Mouse (Mus musculus) urinary bladder, postnatal 4 days (tissue): Measurements from ENCODE around the gene Egflam.

Experiments
- DNase-seq, 2 experiments: peaks; one replicate each; pipeline ENCODE4 v3.0.0; 2021 to 2022; ENCODE audit warnings: low spot score in 2 of 2

Gene Egflam

DNA sequence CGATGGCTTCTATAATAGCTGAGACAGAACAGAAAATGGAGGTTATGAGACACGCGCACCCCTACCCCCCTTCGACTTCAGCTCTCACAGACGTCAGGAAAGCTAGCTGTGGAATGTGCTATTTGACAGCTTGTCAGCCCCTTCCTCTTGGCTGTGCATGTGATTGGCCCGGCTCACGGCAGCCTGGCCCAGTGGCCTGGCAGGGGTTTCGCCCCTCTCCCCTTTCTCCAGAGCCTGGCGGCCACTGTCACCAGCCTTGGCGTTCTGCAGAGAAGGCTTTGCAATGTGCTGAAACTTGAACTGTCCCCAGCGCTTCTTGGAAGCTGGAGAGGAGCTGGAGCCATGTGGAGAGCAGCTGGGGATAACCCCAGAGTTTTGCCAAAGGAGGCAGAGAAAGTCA, 175.4 kb downstream of the Egflam start:
- no peak for DNase-seq

DNA sequence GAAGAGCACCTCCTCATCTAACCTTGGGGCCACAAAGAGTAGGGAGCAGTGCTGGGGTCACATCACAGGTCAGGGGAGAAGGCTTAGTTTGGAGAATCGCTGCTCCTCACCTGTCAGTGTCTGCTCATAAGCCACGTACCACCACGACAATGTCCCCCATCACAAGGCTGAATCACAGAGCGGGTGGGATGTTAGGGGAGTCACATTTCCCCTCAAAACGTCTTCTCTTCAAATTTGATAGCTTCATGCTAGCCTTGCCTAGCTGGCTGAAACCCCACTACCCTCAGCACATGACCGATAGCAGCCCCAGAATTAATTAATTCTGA, 181.0 kb downstream of the Egflam start:
- no peak for DNase-seq

DNA sequence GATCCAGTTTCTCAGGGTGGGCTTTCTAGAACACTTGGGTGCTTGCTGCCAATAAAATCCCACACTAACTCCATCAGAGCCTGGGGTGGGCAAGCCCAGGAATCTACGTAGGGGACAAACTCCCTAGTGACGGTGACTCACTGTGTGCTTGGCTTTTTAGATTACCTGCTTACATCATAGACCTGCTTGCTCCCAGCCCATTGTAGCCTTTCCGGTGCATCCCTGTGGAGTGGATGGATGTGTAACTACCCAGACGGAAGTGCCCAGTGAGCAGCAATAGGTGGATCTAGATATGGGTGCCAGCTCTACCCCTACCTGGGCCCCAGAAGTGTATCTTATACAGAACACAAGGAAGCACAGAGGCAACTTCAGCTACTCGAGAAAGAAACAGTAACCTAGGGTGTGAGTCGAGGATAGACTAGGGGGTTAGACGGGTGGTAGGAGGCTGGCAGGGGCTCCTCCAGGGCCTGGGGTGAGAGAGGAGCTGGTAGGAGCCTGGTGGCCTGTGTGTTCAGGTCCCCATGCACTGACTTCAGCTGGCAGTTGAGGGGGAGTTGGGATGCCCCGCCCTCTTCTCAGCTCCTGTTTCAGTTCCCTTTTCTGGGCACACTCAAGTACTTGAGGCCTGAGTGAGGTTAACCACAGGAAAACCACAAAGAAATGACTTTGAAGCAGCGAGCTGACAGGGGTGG, 181.5 kb downstream of the Egflam start:
- no peak for DNase-seq

DNA sequence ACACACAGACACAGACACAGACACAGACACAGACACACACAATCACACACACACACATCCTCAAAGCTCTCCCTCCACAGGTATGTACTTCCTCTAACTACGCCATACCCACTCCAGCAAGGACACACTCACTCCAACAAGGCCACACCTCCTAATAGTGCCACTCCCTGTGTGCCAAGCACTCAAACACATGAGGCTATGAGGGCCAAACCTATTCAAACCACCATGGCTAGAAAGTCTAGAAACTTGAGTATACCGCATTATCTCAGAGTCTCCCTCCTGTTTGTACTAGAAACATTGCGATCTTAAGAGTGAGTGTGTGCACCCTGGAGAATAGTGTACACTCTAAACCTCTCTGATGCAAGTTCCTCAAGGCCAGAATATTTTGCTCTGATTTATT, 182.3 kb downstream of the Egflam start:
- DNase-seq, result no peak

DNA sequence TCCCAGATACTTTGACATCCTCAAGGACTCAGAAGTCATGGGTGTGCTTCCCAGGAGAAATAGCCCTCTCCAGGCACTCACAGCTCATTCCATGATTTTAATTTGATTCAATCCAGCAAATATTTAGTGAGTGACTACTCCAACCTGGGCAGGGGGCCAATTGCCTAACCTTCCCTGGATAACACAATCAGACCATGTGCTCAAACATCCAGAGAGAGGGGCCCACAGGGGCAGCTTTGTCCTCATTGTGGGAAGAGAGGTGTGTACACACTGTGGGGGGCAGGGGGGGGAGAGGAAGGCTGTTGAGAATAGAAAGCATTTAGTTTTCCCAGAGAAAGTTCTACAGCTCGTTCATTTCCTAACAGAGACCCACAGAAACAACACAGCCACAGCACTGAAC, 184.5 kb downstream of the Egflam start:
- DNase-seq, result peak in 1 of 2 experiments; percentile 38

DNA sequence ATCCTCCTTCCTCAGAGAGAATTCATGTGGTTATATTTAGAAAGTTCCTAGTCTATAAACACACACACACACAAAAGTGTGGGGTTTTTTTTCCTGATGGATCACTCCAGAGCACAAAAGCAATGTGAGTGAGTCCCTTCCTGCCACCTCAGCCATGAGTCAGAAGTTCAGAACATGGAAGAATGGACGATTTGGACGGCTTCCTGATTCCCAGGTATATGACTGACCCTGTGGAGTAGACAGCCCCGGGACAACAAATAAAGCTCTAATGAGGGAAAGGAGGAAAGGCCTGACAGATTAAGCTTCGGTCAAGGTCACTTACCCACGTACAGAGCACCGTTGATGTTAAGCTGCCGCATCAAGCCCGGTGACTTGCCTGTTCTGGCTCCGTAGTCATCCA, 190.0 kb downstream of the Egflam start:
- no peak for DNase-seq

DNA sequence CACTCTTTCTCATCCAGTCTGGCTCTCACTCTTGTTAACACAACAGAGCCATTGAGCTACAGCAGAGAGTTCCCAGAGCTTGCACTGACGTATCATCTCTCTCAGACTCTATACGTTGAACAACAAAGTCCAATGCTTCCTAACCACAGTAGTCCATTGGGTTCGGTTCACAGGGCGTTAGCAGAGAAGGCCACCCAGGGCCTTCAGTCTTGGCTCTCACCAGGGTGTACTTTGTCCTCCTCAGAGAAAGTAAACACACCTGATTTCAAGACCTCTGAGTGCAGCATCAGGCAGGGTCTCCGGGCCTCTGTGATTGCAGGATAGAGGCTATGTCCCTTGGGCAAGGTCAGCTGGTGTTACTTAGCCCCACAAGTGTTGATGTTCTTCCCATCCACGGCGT, 190.9 kb downstream of the Egflam start:
- DNase-seq, result no peak

DNA sequence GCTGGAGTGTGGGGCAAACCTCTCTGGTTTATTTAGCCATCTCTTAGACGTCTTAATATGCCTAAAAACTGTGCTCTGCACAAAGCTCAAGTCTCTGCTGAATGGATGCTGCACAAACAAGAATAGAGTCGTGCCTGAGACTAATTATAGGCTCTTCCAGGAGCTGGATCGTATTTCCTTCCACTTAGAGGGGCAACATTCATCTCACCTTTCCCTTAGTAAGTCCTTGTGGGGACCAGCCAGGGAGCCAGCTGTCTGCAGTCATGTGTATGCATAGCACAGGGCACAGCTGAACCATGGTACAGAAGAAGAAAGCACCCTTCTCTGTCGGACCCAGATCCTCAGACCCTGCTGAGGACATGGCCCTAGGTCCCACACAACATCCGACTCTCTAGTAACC, 192.1 kb downstream of the Egflam start:
- no peak for DNase-seq

DNA sequence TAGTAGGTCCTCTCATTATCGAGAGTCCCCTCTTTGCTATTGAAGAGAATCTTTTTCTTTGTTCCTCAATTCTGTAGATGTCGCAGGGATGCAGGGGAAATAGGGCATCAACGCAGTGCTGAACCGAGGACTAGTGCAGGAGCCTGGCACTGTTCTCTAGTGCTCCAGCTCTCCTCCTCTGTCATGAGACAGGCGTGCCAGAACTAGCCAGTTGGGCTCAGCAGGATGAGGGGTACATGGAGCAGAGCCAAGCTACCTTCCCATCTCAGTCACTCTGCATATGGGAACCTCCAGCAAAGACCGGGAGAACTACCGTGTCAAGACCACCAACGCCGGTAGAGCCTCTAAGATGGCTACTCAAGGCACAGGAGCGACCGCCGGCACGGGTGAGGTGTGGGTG, 193.3 kb downstream of the Egflam start:
- no peak for DNase-seq

DNA sequence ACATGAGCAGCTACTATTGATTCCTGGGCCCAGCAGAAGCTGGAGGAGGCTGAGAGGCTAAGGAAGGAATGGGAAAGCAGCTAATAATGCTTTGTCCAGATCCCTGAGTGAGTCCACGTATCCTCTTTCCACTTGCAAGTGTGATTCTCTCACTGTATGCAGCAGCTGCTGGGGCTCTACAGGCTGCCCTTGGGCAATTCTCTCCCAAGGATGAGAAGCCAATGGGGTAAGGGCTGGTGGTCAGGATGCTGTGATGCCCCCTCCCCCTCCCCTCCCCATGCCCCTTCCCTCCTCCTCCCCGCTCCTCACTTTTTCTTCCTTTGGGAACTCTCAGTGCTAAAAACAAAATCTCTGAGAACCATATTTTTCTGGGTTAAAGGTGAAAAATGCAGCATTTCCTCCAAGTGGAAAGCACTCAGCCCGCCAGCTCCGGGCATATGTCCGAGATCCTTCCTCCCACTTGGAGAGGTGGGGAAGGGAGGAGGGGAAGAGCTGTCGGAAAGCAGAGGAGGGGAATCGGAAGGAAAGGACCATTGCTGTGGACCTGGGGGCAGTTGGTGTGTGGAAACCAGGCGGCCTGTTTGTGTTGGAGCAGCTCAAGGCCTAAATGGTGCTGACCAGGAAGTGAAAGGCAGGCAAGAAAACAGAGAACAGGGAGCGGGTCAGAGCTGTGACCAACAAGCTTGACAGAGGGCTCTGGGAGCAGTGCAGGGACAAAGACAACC, 194.4 kb downstream of the Egflam start:
- DNase-seq, result peak; percentile 73 to 75

DNA sequence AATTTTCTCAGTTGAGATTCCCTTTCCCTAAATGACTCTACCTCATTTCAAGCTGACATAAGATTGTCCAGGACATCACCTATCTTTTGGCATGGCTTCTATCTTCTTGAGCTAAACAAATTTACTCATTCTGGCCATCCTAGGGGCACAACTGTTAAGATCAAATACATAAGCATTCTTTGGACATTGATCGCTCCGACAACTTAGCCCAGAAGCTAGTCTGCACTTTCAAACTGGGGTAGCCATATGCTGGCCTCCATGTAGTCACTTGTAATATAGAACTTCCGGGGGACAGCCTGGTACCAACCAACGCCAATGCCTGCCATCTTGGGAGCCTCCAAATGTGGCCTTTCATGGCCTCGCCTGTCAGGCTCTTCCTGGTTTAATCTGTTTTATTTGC, 195.2 kb downstream of the Egflam start:
- DNase-seq, result no peak

DNA sequence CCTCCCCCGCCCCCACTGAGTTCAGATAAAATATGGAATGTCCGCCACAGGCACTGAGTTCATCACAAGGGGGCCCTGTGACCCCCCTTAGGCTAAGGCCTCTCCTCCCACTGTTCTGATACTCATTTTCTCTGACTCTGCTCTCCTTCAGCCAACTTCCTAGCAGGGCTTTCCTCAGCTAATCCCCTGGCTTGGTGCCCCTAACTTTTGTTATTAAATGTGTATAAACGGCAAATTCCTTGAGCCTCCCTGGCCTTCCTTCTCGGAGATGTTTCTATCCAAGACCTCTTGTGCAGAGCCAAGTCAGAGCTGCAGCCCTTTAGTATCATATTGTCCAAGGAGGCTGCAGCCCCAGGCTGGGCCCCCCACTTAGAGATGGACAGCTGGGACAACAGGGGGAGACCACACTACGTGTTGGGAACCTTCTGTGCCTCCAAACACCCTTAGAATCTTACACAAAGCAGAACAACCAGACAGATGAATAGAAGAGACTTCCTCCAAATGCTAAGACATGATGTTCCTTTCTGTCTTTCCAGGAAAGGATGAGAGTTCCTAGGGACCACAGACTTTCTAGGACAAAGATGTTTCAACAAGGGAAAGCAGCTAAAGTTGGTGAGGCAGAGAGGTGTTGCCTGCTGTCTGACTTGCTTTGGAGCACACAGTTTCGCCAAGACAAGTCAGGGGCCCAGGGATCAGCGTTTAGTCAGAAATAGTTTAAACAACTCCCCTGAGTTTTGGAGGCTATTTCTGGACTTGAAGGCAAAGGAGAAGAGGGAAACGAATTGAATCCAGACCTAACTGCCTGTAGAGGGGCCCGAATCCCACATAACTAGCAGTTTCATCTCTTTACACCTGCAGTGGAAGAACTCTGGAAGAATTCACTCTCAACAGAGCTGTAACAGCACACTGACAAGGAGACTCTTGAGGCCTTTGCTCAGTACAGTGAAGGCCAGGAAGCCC, 196.5 kb downstream of the Egflam start:
- peak in 1 of 2 experiments; percentile 70 for DNase-seq

DNA sequence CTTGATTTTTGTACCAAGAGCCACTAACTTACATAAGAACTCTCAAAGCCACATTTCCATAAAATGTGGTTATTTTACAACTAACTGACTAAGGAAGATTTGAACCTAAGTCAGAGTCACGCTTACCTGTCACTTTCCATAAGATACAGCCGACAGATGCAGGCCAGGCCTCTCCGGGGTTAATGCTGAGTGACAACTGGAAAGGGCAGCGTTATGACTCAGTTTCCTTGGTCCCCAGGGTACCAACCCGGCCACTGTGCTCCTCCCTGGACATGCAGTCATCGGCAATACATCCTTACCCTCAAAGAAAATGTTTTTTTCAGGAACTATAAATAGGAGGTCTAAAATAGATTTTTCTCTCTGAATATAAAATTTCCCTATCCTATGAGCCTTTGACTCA, 197.9 kb downstream of the Egflam start:
- DNase-seq, result no peak

DNA sequence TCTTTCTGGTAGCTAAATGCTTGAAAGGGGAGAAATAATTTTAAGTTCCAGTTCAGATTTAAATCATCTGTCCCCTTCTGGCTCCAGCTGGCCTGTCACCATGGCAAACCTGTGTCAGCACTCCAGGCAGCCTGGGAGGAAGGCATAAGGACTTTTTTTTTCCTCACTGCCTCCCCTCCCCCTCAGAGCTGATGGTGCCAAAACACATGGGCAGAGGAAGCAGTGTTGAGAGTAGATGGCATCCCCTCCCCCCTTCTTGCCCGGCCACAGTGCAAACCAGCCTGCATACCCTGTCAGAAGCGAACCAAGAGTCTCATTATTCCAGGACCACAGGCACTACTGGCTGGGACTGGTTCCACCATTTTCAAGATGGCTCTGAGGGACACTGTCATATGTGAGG, 199.4 kb downstream of the Egflam start:
- DNase-seq, result no peak

DNA sequence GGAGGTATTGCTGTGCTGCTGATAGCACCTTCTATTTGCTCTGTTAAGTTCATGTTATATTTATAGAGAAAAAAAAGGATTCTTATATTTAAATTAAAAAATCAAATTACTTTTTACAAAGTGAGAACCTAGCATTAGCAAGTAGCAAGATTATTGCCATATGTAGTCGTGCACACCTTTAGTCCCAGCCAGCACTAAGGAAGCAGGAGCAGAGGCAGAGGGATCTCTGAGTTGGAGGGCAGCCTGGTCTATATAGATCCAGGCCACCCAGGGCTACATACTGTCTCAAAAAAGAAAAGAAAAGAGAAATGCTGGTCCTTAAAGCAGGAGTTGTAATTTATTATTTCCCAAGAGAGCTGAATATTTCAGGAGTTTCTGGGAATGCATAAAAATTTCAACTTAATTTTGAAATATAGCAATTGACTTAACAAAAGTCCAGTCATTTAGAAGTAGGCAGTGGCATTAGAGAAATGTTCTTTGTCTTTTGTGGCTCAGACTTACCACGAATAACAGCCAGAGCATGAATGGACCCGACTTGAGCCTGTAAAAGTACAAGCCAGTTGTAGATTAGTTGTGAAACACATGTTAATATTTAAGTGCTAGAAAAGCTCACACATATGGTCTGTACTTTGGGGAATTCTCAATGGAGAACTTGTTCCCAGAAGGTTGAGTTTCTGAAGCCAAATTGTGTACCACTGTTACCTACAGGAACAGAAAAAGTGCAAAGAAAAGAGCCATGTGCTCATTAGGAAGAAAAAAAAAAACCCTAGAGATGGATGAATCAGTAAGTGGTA, 200.3 kb downstream of the Egflam start:
- no peak for DNase-seq

DNA sequence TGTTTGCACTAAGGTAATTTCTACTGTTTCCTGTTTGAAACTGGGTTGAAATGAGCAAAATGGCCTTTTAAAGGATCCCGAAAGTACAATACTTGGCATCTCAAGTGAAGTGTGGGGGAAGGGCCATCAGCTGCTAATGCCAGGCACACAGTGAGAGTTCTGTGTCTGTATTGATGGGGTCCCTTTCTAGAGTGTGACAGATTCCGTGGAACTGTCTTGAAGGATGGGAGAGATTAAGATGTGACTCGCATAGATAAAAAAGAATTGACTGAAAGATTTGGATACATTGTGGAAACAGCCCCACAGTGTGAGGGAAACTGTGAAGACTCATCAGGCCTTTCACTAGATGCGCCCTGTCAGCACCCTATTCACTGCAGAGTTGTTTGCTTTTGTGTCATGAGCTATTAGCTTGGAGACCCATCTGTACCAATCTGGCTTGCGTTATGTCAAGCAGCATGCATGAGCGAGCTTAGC, 203.4 kb downstream of the Egflam start:
- no peak for DNase-seq

DNA sequence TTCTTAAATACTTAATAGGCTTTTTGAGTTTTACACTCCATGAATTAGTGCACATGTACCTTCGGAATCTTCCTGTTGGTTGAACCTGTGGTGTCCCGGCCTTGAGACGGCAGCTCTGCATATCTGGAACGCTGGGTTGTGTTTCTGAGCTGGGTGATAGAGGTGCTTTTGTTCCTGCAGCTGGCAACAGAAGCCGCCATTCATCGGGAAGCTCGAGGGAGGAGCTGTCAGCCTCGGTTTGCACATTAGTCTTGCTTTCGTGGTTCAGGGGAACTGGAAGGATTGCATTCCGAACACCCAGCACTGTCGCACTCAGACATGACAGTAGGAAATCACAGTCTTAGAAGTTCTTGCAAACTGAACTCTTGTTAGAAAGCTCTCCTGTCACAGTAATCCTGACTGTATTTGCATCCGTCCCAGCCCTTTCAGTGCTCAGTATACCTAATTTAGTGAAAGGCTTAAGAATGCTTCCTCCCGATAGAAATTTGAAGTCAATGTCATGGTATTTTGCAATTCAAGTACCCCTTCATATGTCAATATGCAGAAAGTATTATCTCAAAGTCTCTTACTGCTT, 204.0 kb downstream of the Egflam start:
- no peak for DNase-seq

DNA sequence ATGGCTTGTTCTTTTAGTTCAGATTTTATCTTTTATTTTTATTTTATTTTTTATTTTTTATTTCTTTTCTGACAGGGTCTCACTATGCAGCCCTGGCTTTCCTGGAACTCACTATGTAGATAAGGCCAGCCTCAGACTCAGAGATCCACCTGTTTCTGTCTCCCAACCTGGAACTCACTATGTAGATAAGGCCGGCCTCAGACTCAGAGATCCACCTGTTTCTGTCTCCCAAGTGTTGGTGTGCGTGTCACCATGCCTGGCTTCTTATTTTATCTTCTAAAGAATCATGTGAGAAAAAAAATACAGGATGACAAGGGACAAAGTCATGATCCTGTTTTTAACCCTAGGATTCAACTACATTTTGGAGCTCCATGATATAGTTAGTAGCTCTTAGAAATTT, 205.6 kb downstream of the Egflam start:
- DNase-seq, result no peak

DNA sequence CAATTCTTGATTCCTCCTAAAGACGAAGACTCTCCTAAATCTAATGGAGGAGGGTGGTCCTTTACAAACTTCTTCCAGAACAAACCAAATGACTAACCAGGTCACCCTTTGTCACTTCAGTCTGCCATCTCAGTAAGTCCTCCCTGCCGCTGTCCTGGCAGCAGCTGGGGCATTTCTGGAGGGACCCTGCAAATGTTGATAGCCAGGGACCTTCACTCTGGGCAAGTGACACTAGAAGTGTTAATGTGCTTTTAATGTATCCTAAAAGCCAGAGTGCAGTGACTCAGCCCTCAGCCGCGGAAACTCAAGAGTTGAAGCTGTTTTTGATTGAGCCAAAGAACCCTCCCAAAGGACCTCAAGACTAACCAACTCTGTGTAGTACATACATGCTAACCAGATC, 207.1 kb downstream of the Egflam start:
- no peak for DNase-seq

DNA sequence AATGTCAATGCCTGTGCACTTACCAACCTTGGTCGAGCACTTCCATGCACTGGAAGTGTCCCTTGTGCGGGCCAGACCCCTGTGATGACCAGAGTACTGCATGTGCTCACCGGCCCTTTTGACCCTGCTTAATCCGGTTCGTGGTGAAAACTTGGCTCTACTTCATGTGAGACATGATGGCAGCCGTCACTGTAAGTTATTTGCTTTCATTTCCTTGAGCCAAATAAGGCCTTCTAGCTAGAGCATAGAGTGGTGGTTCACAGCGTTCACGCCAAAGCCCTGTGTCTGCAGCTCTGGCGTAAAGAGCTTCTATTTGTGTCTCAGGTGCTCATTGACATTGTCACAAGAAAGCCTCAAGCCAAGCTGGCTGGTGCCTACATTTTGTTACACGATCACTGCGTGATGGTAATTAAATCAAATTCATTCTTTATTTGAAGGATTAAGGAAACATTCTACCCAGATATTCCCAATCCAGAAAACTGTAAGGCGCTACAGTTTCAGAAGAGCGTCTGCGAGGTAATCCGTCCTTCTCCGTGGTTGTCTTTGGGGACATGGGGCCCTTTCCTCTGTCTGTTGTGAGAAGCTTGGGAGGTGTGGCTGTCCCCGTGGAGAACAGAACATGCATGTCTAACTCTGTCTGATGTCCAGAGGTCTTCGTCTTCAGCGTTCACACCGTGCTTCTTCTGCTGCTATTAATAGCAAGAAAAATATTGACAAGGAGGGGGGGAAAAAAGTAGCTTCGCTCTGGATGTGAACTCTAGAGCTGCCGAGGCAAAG, 208.3 kb downstream of the Egflam start:
- no peak for DNase-seq

DNA sequence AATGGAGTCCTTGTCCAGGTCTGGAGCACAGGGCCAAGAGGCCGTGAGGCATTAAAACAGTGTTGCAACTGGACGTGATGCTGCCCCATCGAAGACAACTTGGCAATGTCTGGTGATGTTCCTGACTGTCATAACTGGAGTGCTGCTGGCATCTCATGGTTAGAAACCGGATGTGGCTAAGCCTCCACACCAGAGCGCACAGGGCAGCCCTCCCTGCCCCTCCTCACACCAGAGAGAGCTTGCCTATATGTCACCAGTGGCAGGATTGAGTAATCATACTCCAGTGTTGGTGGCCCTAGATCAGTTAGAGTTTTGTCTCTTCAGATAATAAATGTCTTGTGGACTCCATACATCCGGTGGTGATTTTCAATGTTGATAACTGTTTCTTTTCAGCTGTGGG, 210.5 kb downstream of the Egflam start:
- DNase-seq, result no peak
